Mouse (Mus musculus): ENCODE measurements around the gene Ggta1.

- TF ChIP-seq CTCF (IDR thresholded peaks at IDR 0.05; ENCODE audit: low read depth) (no peak), EP300 (IDR thresholded peaks at IDR 0.05; ENCODE audit: low read depth) (no peak)
Observed at GRCm38 (mm10) chr2:35407878-35408277, 55.2 kb downstream of the Ggta1 start.

Data from heart, postnatal 0 days (tissue).